Mouse (Mus musculus) adipose tissue, adult 10 weeks (tissue): ENCODE data around the gene Snrpd3. TPM values are rescaled to one million over a fixed set of nuclear protein-coding genes. Genes with fewer than 3 reads are reported as not detected.

ENCODE experiments used
- polyA plus RNA-seq: library from polyadenylated mRNA; stranded (reverse); fragments of 350-450 nt; fragmentation: Illumina TruSeq; extraction: RNeasy Lipid Tissue Mini Kit (QIAGEN cat#74804); gene quantifications from one replicate; pipeline ENCODE4 v1.2.3, GENCODE M21; 2014; ENCODE audit warnings: low read depth, low replicate concordance

Snrpd3 gene
- 59.1 TPM for polyA plus RNA-seq

GRCm38 (mm10) chr10:75517073-75517757 is at the start of gene Snrpd3:
TSS of gene Snrpd3 (plus strand) at chr10:75517551.

GRCm38 (mm10) chr10:75517758-75518143 is 400 bp downstream of the Snrpd3 start, which contains the start of gene Gucd1:
TSS of gene Gucd1 (minus strand) at chr10:75517972.

DNA sequence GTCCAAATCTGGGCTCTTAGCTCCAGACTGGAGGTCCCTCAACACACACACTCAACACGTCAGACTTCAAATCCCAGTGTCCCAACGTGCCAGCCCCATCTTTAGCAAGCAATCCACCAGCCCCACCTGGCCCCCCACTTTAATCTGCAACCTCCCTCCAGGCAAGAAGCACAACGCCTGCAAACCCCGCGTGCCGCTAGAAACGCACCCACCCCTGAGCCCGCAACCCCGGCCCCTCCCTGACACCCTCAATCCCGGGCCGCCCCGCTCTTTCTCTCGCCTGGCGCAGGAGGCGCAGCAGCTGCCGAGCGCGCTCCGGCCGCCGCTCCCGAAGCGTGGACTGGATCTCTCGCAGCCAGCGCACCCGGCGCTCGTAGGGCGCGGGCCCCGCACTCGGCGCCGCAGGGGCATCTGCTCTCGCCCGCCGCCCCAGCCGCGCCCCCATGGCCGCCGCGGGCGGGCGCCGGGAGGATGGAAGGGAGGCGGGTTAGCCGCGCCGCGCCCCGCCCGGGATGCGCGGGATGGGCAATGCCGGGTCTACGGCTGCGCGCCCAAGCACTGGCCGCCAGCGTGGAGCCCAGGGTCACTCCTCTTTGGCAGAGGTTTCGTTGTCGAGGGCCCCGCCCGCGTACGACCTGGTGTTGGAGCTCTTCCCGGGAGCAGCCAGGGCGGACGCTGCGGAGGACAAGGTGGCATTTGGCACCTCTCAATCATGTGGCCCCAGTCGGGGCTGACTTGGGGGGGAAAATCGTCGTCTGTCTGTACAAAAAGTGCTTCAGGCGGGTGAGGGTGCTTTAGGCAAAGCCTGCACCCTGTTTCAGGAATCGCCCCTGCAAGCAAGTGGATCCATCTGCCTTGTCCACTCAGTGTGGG is 42.6 kb downstream of the Snrpd3 start, which contains the start of gene Lrrc75b:
Lrrc75b (minus strand) TSS at position 655 of the 873 bp plus-strand sequence.

GRCm38 (mm10) chr10:75561071-75561654 is 43.8 kb downstream of the Snrpd3 start, which contains the start of gene Ggt1:
TSS of gene Ggt1 (plus strand) at chr10:75561604.

Other genes starting within 250 kb of the Snrpd3 start
- 6.9 TPM for gene Adora2a, start 200.7 kb upstream of the Snrpd3 start, polyA plus RNA-seq
- gene Upb1, start 116.4 kb upstream of the Snrpd3 start, polyA plus RNA-seq: 2.7 TPM
- gene Gucd1, start 421 bp downstream of the Snrpd3 start, polyA plus RNA-seq: 32.0 TPM
- 19.3 TPM for gene Lrrc75b, start 42.8 kb downstream of the Snrpd3 start, polyA plus RNA-seq
- 177 TPM for gene Ggt1, start 44.1 kb downstream of the Snrpd3 start, polyA plus RNA-seq
- gene Ggt5, start 71.8 kb downstream of the Snrpd3 start, polyA plus RNA-seq: 12.0 TPM
- 14.8 TPM for gene Susd2, start 126.5 kb downstream of the Snrpd3 start, polyA plus RNA-seq
- gene Cabin1, start 246.8 kb downstream of the Snrpd3 start, polyA plus RNA-seq: 23.1 TPM